8 mouse cellular contexts compared by ENCODE assay signal in the genomic region with DNA sequence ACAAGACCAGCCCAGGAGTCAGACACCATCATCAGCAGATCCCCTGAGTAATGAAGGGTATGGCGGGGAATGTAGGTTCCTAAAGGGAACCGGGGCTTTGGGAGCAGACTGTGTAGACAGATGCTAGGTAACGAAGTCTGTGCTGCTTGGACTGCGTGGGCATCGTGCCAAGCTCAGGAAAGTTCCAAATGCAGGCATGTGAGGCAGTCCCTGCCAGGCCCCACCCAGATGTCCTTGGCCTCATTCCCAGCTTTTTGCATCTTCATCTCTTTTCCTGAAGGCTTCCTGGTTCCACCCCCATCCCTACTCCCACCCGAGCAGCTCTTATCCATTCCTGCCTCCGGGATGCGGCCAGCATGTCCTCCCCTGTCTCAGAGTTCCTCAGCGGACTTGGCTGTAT. TPM values are rescaled to one million over a fixed set of nuclear protein-coding genes. Genes with fewer than 3 reads are reported as not detected.
DNase-seq lines count a peak whose midpoint lies in the region; ATAC-seq and TF ChIP-seq lines count a peak whose summit lies in the region.

No protein-coding gene starts in this region.

- H3K4me2 ChIP-seq in hindbrain, embryonic 16.5 days (ENCODE audit: low read length), result no peak overlapping the region
- H3K4me2 ChIP-seq in neural tube, embryonic 14.5 days (ENCODE audit: low read depth, low read length), result no peak overlapping the region

- no peak overlapping the region for H3K27ac ChIP-seq in hindbrain, embryonic 16.5 days (ENCODE audit: low read depth, low read length)
- peak overlapping the region; percentile 38; the same call in 1 of the 2 replicates for H3K27ac ChIP-seq in left cerebral cortex, adult 2 months
- H3K27ac ChIP-seq in neural tube, embryonic 14.5 days (ENCODE audit: low read depth, low read length), result no peak overlapping the region

- DNase-seq in adrenal gland, adult 2 months, result peak; percentile 88
- DNase-seq in brain, embryonic 18.5 days (ENCODE audit: low read depth, low spot score), result peak; percentile 69
- DNase-seq in frontal cortex, postnatal 10 days (ENCODE audit: low spot score in 2 of 2), result peak; percentile 77 to 86
- peak; percentile 85 to 87 for DNase-seq in left cerebral cortex, adult 2 months (ENCODE audit: extremely low spot score in 1 of 2, low spot score in 2 of 2)
- no peak for DNase-seq in yolk sac, embryonic 10.5 days (ENCODE audit: low spot score)

- peaks cover 9% of the 10 kb centered on the region for H3K4me1 ChIP-seq in hindbrain, embryonic 16.5 days (ENCODE audit: control insufficient read depth, insufficient read depth, low read depth, low read length)
- peaks cover 13% of the 10 kb centered on the region; the same call in 1 of the 2 replicates for H3K4me1 ChIP-seq in neural tube, embryonic 14.5 days (ENCODE audit: control insufficient read depth, insufficient read depth, low read length)

- intact Hi-C loops in left cerebral cortex, adult 2 months (cut with DNase I), result no loop called here

- peak; percentile 80 for ATAC-seq in hindbrain, embryonic 16.5 days
- ATAC-seq in neural tube, embryonic 14.5 days (ENCODE audit: low read depth), result peak; percentile 85
- ATAC-seq in granulocyte monocyte progenitor cell, adult 5-6 weeks (replicated peaks; ENCODE audit: poor library complexity, severe bottlenecking), result no peak

- no peaks in the 10 kb centered on the region for H3K36me3 ChIP-seq in hindbrain, embryonic 16.5 days (ENCODE audit: control insufficient read depth, insufficient read depth, low read length)
- no peaks in the 10 kb centered on the region for H3K36me3 ChIP-seq in neural tube, embryonic 14.5 days (ENCODE audit: control insufficient read depth, insufficient read depth, low read length)

- H3K4me3 ChIP-seq in hindbrain, embryonic 16.5 days (ENCODE audit: low read length), result no peak overlapping the region
- no peak overlapping the region for H3K4me3 ChIP-seq in left cerebral cortex, adult 2 months
- H3K4me3 ChIP-seq in neural tube, embryonic 14.5 days (ENCODE audit: low read depth, low read length), result no peak overlapping the region

- 37% methylated on average over 9 of the region's 9 CpGs for WGBS in hindbrain, embryonic 16.5 days
- 46% methylated on average over 9 of the region's 9 CpGs for WGBS in neural tube, embryonic 14.5 days

- no peaks in the 10 kb centered on the region for H3K27me3 ChIP-seq in hindbrain, embryonic 16.5 days (replicated peaks; ENCODE audit: control insufficient read depth, insufficient read depth, low read length)
- no peaks in the 10 kb centered on the region for H3K27me3 ChIP-seq in neural tube, embryonic 14.5 days (ENCODE audit: control insufficient read depth, insufficient read depth, low read length)

- TF ChIP-seq CTCF in left cerebral cortex, adult 2 months (IDR thresholded peaks at IDR 0.05), result no peak

- no peaks in the 10 kb centered on the region for H3K9me3 ChIP-seq in hindbrain, embryonic 16.5 days (ENCODE audit: control insufficient read depth, low read length)
- no peaks in the 10 kb centered on the region for H3K9me3 ChIP-seq in neural tube, embryonic 14.5 days (ENCODE audit: control insufficient read depth, low read length)

- H3K9ac ChIP-seq in hindbrain, embryonic 16.5 days (ENCODE audit: low read depth, low read length), result no peak overlapping the region
- no peak overlapping the region for H3K9ac ChIP-seq in neural tube, embryonic 14.5 days (replicated peaks; ENCODE audit: low read depth, low read length)

RNA-seq across cellular contexts. Expression of a gene that starts 6.5 kb away (rescaled TPM):
- total RNA-seq in adrenal gland, adult 2 months (2021), result 10 to 100 TPM; 32.4 to 91.1 TPM
- 112 and 178 TPM in 2 replicates for polyA plus RNA-seq in adrenal gland, adult 2 months (2012; rRNA removed)
- polyA plus RNA-seq in hindbrain, embryonic 16.5 days (2015; fragmentation: Nextera tagmentation; extraction: Ambion mirVana), result 159 and 208 TPM in 2 replicates
- total RNA-seq in left cerebral cortex, adult 2 months (2021), result 10 to 100 TPM; 65.3 to 85.8 TPM
- 232 and 271 TPM in 2 replicates for polyA plus RNA-seq in neural tube, embryonic 14.5 days (2014; fragmentation: Nextera tagmentation; extraction: Ambion mirVana)
- 1.2 and 1.3 TPM in 2 replicates for total RNA-seq in granulocyte monocyte progenitor cell, adult 5-6 weeks (2014; fragmentation: Nextera tagmentation)
- 0.69 and 1.2 TPM in 2 replicates for total RNA-seq in granulocyte monocyte progenitor cell, adult 5-6 weeks (2017)

Comparison
In these comparisons a context has a peak if more than half of its experiments do, and no peak if none do; other contexts are left out.
1. RNA of a gene that starts 6.5 kb away (total RNA-seq): 32.4 to 91.1 TPM in adrenal gland, adult 2 months and 65.3 to 85.8 TPM in left cerebral cortex, adult 2 months; 0.69 to 1.3 TPM in granulocyte monocyte progenitor cell, adult 5-6 weeks; every median in the first group is over 10 times any median in the second.